ENCODE assay signal across 8 mouse cellular contexts in genomic region chr5:134572508-134573214, GRCm38 (mm10). TPM values are rescaled to one million over a fixed set of nuclear protein-coding genes. Genes with fewer than 3 reads are reported as not detected.
A peak's percentile ranks its signal among the peaks of the same experiment; 100 is the strongest.
DNase-seq lines count a peak whose midpoint lies in the region; ATAC-seq and TF ChIP-seq lines count a peak whose summit lies in the region.

No protein-coding gene starts in this region.

- peak overlapping the region; percentile 97 for H3K4me2 ChIP-seq in heart, embryonic 14.5 days (ENCODE audit: low read length)
- H3K4me2 ChIP-seq in midbrain, embryonic 15.5 days: peak overlapping the region; percentile 67

- peak overlapping the region; percentile 84 to 89 for H3K27ac ChIP-seq in heart, embryonic 14.5 days (replicated peaks in 1 of 2; ENCODE audit: control insufficient read depth in 1 of 2, insufficient read depth in 1 of 2, low read depth in 2 of 2, low read length in 2 of 2)
- peak overlapping the region; percentile 66 for H3K27ac ChIP-seq in midbrain, embryonic 15.5 days

- H3K4me1 ChIP-seq in lung, adult 2 months (ENCODE audit: control insufficient read depth, insufficient read depth, low read length): peaks cover 4% of the 10 kb centered on the region; the same call in 1 of the 2 replicates
- H3K4me1 ChIP-seq in heart, embryonic 14.5 days (ENCODE audit: control insufficient read depth in 2 of 2, insufficient read depth in 2 of 2, low read length in 2 of 2): peaks cover 6 to 7% of the 10 kb centered on the region in 2 experiments
- H3K4me1 ChIP-seq in midbrain, embryonic 15.5 days: peaks cover 13% of the 10 kb centered on the region

- H3K9me3 ChIP-seq in heart, embryonic 14.5 days (ENCODE audit: control insufficient read depth, low read length): no peaks in the 10 kb centered on the region
- H3K9me3 ChIP-seq in midbrain, embryonic 15.5 days: no peaks in the 10 kb centered on the region

- TF ChIP-seq POLR2A in lung, adult 2 months (IDR thresholded peaks at IDR 0.05; ENCODE audit: borderline replicate concordance, extremely low read depth, low read depth, low read length): no peak

- no peak for TF ChIP-seq CTCF in lung, adult 2 months (IDR thresholded peaks at IDR 0.05; ENCODE audit: insufficient read depth, low read length)

- no peak for DNase-seq in lung, adult 2 months
- DNase-seq in lung, postnatal 36 days: no peak
- DNase-seq in kidney, postnatal 25 days: peak; percentile 66
- DNase-seq in natural killer cell, adult 2 months (ENCODE audit: low spot score in 2 of 2): no peak
- DNase-seq in cerebellum, adult 8-10 months: no peak
- DNase-seq in urinary bladder, postnatal 36 days (ENCODE audit: low spot score in 2 of 2): no peak

- peak overlapping the region; percentile 15 for H3K4me3 ChIP-seq in lung, adult 2 months (replicated peaks; ENCODE audit: extremely low read depth, low read depth, low read length)
- peak overlapping the region; percentile 53 to 76 for H3K4me3 ChIP-seq in heart, embryonic 14.5 days (ENCODE audit: control insufficient read depth in 1 of 2, insufficient read depth in 1 of 2, low read depth in 1 of 2, low read length in 2 of 2)
- peak overlapping the region; percentile 50 for H3K4me3 ChIP-seq in midbrain, embryonic 15.5 days

- no peak for ATAC-seq in heart, embryonic 14.5 days (ENCODE audit: insufficient number of reproducible peaks, insufficient read depth, low FRiP score, low read depth)
- no peak for ATAC-seq in midbrain, embryonic 15.5 days (replicated peaks)

- H3K27me3 ChIP-seq in heart, embryonic 14.5 days (ENCODE audit: control insufficient read depth, insufficient read depth, low read length): no peaks in the 10 kb centered on the region
- H3K27me3 ChIP-seq in midbrain, embryonic 15.5 days (replicated peaks): no peaks in the 10 kb centered on the region

- peak overlapping the region; percentile 77 for H3K9ac ChIP-seq in heart, embryonic 14.5 days (ENCODE audit: low read length)
- 0 out of 2 replicates have a peak overlapping the region, but pooled peaks have one; percentile 43 for H3K9ac ChIP-seq in midbrain, embryonic 15.5 days

- no peaks in the 10 kb centered on the region for H3K36me3 ChIP-seq in heart, embryonic 14.5 days (ENCODE audit: control insufficient read depth, insufficient read depth, low read length)
- no peaks in the 10 kb centered on the region for H3K36me3 ChIP-seq in midbrain, embryonic 15.5 days (replicated peaks)

- 31% methylated on average over 10 of the region's 10 CpGs for WGBS in lung, adult 2 months
- 30% methylated on average over 10 of the region's 10 CpGs for WGBS in heart, embryonic 14.5 days
- WGBS in midbrain, embryonic 15.5 days: 48% methylated on average over 10 of the region's 10 CpGs

RNA-seq across cellular contexts. Expression of gene Rfc2, which starts 8.5 kb away (rescaled TPM):
- polyA plus RNA-seq in lung, adult 2 months (2012; rRNA removed): 40.8 and 58.3 TPM in 2 replicates
- 181 and 184 TPM in 2 replicates for polyA plus RNA-seq in heart, embryonic 14.5 days (2014; fragmentation: Nextera tagmentation; extraction: Ambion mirVana)
- polyA plus RNA-seq in midbrain, embryonic 15.5 days (2015; fragmentation: Nextera tagmentation; extraction: Ambion mirVana): 191 and 194 TPM in 2 replicates

RNA-seq across cellular contexts. Expression of gene Syna, which starts 12.7 kb away (rescaled TPM):
- 0.14 and 0.24 TPM in 2 replicates for polyA plus RNA-seq in lung, adult 2 months (2012; rRNA removed)
- not detected in 2 replicates for polyA plus RNA-seq in heart, embryonic 14.5 days (2014; fragmentation: Nextera tagmentation; extraction: Ambion mirVana)
- 0.64 and 0.98 TPM in 2 replicates for polyA plus RNA-seq in midbrain, embryonic 15.5 days (2015; fragmentation: Nextera tagmentation; extraction: Ambion mirVana)

RNA-seq across cellular contexts. Expression of gene Clip2, which starts 20.4 kb away (rescaled TPM):
- polyA plus RNA-seq in lung, adult 2 months (2012; rRNA removed): 21.9 and 23.0 TPM in 2 replicates
- polyA plus RNA-seq in heart, embryonic 14.5 days (2014; fragmentation: Nextera tagmentation; extraction: Ambion mirVana): 1.2 and 1.9 TPM in 2 replicates
- 16.1 and 16.9 TPM in 2 replicates for polyA plus RNA-seq in midbrain, embryonic 15.5 days (2015; fragmentation: Nextera tagmentation; extraction: Ambion mirVana)

RNA-seq across cellular contexts. Expression of gene Lat2, which starts 42.2 kb away (rescaled TPM):
- 8.0 and 8.4 TPM in 2 replicates for polyA plus RNA-seq in lung, adult 2 months (2012; rRNA removed)
- polyA plus RNA-seq in heart, embryonic 14.5 days (2014; fragmentation: Nextera tagmentation; extraction: Ambion mirVana): 2.1 and 3.2 TPM in 2 replicates
- polyA plus RNA-seq in midbrain, embryonic 15.5 days (2015; fragmentation: Nextera tagmentation; extraction: Ambion mirVana): 3.0 and 3.5 TPM in 2 replicates

Comparison
In these comparisons a context has a peak if more than half of its experiments do, and no peak if none do; other contexts are left out.
1. DNase-seq: peak in kidney, postnatal 25 days (2 of 2); none in lung, adult 2 months (single experiment), lung, postnatal 36 days (single experiment), natural killer cell, adult 2 months (0 of 2), cerebellum, adult 8-10 months (single experiment) and urinary bladder, postnatal 36 days (0 of 2).
2. Peak in every context shown above with its lines, with median percentiles within 50 percentile points of each other: H3K4me3 ChIP-seq.